Mouse (Mus musculus) heart, embryonic 15.5 days (tissue): ENCODE results near the gene Il5ra. TPM values are rescaled to one million over a fixed set of nuclear protein-coding genes. Genes with fewer than 3 reads are reported as not detected.

Source experiments
- ATAC-seq: fragments of 200-750 bp; cut with Nextera tagmentation; replicated peaks from 2 replicates; pipeline ENCODE4 v1.8.0; 2017; ENCODE audit warnings: low read depth, moderate TSS enrichment; ENCODE audit not compliant: insufficient number of reproducible peaks, insufficient read depth, low FRiP score
- H3K27ac ChIP-seq: fragments of 300-500 bp; sonication (generic); 2 replicates; pipeline ENCODE4 v1.5.1; 2015; ENCODE audit warnings: mild to moderate bottlenecking, inconsistent platforms
- H3K27me3 ChIP-seq: fragments of 300-500 bp; sonication (generic); 2 replicates; pipeline ENCODE4 v1.6.1; 2015; ENCODE audit warnings: inconsistent platforms
- H3K36me3 ChIP-seq: fragments of 300-500 bp; sonication (generic); 2 replicates; pipeline ENCODE4 v1.6.1; 2015; ENCODE audit warnings: mild to moderate bottlenecking, inconsistent platforms
- H3K4me1 ChIP-seq: fragments of 300-500 bp; sonication (generic); replicated peaks from 2 replicates; pipeline ENCODE4 v1.6.1; 2015; ENCODE audit warnings: inconsistent platforms
- H3K4me2 ChIP-seq: fragments of 300-500 bp; sonication (generic); 2 replicates; pipeline ENCODE4 v1.6.1; 2015; ENCODE audit warnings: inconsistent platforms, mild to moderate bottlenecking, moderate library complexity
- H3K4me3 ChIP-seq: fragments of 300-500 bp; sonication (generic); 2 replicates; pipeline ENCODE4 v1.5.1; 2015; ENCODE audit warnings: mild to moderate bottlenecking, inconsistent platforms
- H3K9ac ChIP-seq: fragments of 300-500 bp; sonication (generic); 2 replicates; pipeline ENCODE4 v1.6.1; 2015; ENCODE audit warnings: mild to moderate bottlenecking, inconsistent platforms
- H3K9me3 ChIP-seq: fragments of 300-500 bp; sonication (generic); replicated peaks from 2 replicates; pipeline ENCODE4 v1.6.1; 2016; ENCODE audit warnings: inconsistent platforms
- WGBS: fragments of 180-500 bp; shearing (Covaris S2); methylation state at CpG from one replicate; pipeline ENCODE4 v1.1.7; 2015; ENCODE audit warnings: mixed read lengths; 5-methylcytosine and 5-hydroxymethylcytosine counted together
- polyA plus RNA-seq: library from polyadenylated mRNA; unstranded; fragments of >200 nt; fragmentation: Nextera tagmentation; extraction: Ambion mirVana; gene quantifications from 2 replicates; pipeline ENCODE4 v1.2.1, GENCODE M21; 2015

Il5ra gene
- polyA plus RNA-seq, 1 experiment from 2014 or later: not detected

GRCm38 (mm10) chr6:106765892-106766291 is 17.1 kb upstream of the Il5ra start:
- H3K27me3 ChIP-seq: no peaks in the 10 kb centered on the region
- H3K9ac ChIP-seq: no peak overlapping the region
- ATAC-seq: no peak
- 78% methylated on average over 1 of the region's 1 CpGs for WGBS
- no peaks in the 10 kb centered on the region for H3K36me3 ChIP-seq
- no peak overlapping the region for H3K27ac ChIP-seq
- H3K4me2 ChIP-seq: no peak overlapping the region
- H3K9me3 ChIP-seq: no peaks in the 10 kb centered on the region
- peaks cover 11% of the 10 kb centered on the region for H3K4me1 ChIP-seq
- no peak overlapping the region for H3K4me3 ChIP-seq

GRCm38 (mm10) chr6:106761486-106761885 is 12.6 kb upstream of the Il5ra start:
- Histone ChIP-seq H3K9me3 (no peaks in the 10 kb centered on the region), H3K27me3 (no peaks in the 10 kb centered on the region)
- WGBS: 69% methylated on average over 1 of the region's 1 CpGs

DNA sequence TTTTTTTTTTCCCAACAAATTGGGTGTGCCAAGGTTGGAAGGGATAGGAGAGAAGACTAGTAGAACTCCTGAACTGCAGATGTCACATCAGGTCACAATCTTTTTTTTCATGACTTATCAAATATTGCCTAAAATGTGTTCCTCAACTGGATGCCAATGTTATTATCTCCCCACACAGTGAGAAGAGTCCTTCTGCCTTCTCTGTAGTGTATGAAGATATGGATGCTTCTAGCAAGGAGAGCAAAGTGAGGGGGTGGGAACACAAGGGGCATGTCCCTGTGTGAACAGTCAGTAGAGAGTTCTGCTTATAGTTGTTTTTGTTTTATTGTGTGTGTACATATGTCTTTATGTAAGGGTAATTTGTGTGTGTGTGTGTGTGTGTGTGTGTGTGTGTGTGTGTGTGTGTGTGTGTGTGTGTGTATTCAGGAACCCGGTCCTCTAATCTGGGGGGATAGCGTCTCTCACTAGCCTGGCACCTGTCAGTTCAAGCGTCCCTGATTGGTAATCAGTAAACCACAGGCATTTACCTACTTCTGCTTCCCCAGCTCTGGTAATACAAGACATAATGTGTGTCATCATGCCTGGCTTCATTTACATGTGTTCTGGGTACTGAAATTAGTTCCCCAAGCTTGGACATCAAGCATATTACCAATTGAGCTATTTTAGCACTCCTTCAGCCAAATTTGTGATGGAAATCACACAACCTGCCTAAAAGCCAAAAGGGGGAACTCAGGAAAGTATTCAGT is 11.8 kb upstream of the Il5ra start:
- ATAC-seq: no peak
- Histone ChIP-seq H3K9ac (no peak overlapping the region), H3K9me3 (no peaks in the 10 kb centered on the region), H3K36me3 (no peaks in the 10 kb centered on the region), H3K27me3 (no peaks in the 10 kb centered on the region), H3K4me1 (no peaks in the 10 kb centered on the region), H3K4me2 (no peak overlapping the region), H3K4me3 (no peak overlapping the region), H3K27ac (no peak overlapping the region)
- 64% methylated on average over 3 of the region's 3 CpGs for WGBS

More at GRCm38 (mm10) chr6:106761486-106761885, 12.6 kb upstream of the Il5ra start:
- no peak for ATAC-seq
- Histone ChIP-seq H3K4me3 (no peak overlapping the region), H3K4me1 (no peaks in the 10 kb centered on the region), H3K36me3 (no peaks in the 10 kb centered on the region), H3K4me2 (no peak overlapping the region), H3K9ac (no peak overlapping the region), H3K27ac (no peak overlapping the region)

DNA sequence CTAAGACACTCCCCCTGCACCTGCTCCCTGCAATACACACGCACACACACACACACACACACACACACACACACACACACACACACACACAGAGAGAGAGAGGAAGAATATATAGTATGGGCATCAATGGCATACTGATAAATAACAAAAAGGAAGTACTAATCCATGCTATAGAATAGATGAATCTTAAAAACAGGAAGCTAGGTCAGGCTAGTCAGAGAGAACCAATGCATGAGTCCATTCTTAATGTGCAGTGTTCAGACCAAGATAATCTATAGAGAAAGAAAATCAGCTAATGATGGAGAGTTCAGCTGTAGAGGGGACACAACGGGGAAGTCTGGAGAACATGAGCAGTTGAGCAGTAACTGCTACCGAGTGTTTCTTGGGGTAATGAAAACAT is 9.5 kb upstream of the Il5ra start:
- H3K27ac ChIP-seq: no peak overlapping the region
- no peaks in the 10 kb centered on the region for H3K36me3 ChIP-seq
- H3K9me3 ChIP-seq: no peaks in the 10 kb centered on the region
- H3K4me1 ChIP-seq: no peaks in the 10 kb centered on the region
- WGBS: 77% methylated on average over 3 of the region's 3 CpGs
- no peaks in the 10 kb centered on the region for H3K27me3 ChIP-seq
- ATAC-seq: no peak
- no peak overlapping the region for H3K9ac ChIP-seq
- no peak overlapping the region for H3K4me3 ChIP-seq
- H3K4me2 ChIP-seq: no peak overlapping the region

- Histone ChIP-seq H3K4me2 (no peak overlapping the region), H3K4me3 (no peak overlapping the region), H3K9me3 (no peaks in the 10 kb centered on the region), H3K36me3 (no peaks in the 10 kb centered on the region), H3K27ac (no peak overlapping the region), H3K27me3 (no peaks in the 10 kb centered on the region), H3K4me1 (no peaks in the 10 kb centered on the region), H3K9ac (no peak overlapping the region)
- no peak for ATAC-seq
- 73% methylated on average over 7 of the region's 7 CpGs for WGBS
Measured at GRCm38 (mm10) chr6:106750291-106750690, 1.5 kb upstream of the Il5ra start.

GRCm38 (mm10) chr6:106747804-106748203 is 1.0 kb downstream of the Il5ra start:
- ATAC-seq: no peak
- 73% methylated on average over 3 of the region's 3 CpGs for WGBS
- H3K4me3 ChIP-seq: no peak overlapping the region
- H3K9me3 ChIP-seq: no peaks in the 10 kb centered on the region
- H3K27ac ChIP-seq: no peak overlapping the region
- H3K36me3 ChIP-seq: no peaks in the 10 kb centered on the region
- no peak overlapping the region for H3K4me2 ChIP-seq
- no peaks in the 10 kb centered on the region for H3K27me3 ChIP-seq
- no peaks in the 10 kb centered on the region for H3K4me1 ChIP-seq
- no peak overlapping the region for H3K9ac ChIP-seq

GRCm38 (mm10) chr6:106747251-106747650 is 1.6 kb downstream of the Il5ra start:
- no peak overlapping the region for H3K4me3 ChIP-seq
- H3K9ac ChIP-seq: no peak overlapping the region
- no peaks in the 10 kb centered on the region for H3K27me3 ChIP-seq
- no peak overlapping the region for H3K4me2 ChIP-seq
- no peak overlapping the region for H3K27ac ChIP-seq
- H3K4me1 ChIP-seq: no peaks in the 10 kb centered on the region
- H3K36me3 ChIP-seq: no peaks in the 10 kb centered on the region
- no peaks in the 10 kb centered on the region for H3K9me3 ChIP-seq
- 83% methylated on average over 5 of the region's 5 CpGs for WGBS
- no peak for ATAC-seq

GRCm38 (mm10) chr6:106745673-106746394 is 3.0 kb downstream of the Il5ra start:
- ATAC-seq: no peak
- no peaks in the 10 kb centered on the region for H3K4me1 ChIP-seq
- no peaks in the 10 kb centered on the region for H3K9me3 ChIP-seq
- H3K27me3 ChIP-seq: no peaks in the 10 kb centered on the region
- H3K36me3 ChIP-seq: no peaks in the 10 kb centered on the region
- no peak overlapping the region for H3K27ac ChIP-seq
- WGBS: 67% methylated on average over 7 of the region's 7 CpGs
- H3K4me2 ChIP-seq: no peak overlapping the region
- H3K9ac ChIP-seq: no peak overlapping the region
- H3K4me3 ChIP-seq: no peak overlapping the region

- 73% methylated on average over 7 of the region's 7 CpGs for WGBS
- no peak for ATAC-seq
- no peaks in the 10 kb centered on the region for H3K4me1 ChIP-seq
- no peak overlapping the region for H3K27ac ChIP-seq
- no peaks in the 10 kb centered on the region for H3K36me3 ChIP-seq
- no peak overlapping the region for H3K4me2 ChIP-seq
- no peaks in the 10 kb centered on the region for H3K9me3 ChIP-seq
- no peak overlapping the region for H3K4me3 ChIP-seq
- no peaks in the 10 kb centered on the region for H3K27me3 ChIP-seq
- H3K9ac ChIP-seq: no peak overlapping the region
Measured at GRCm38 (mm10) chr6:106743556-106744233, 5.1 kb downstream of the Il5ra start.

GRCm38 (mm10) chr6:106740244-106740825 is 8.5 kb downstream of the Il5ra start:
- no peaks in the 10 kb centered on the region for H3K4me1 ChIP-seq
- H3K4me3 ChIP-seq: no peak overlapping the region
- H3K27me3 ChIP-seq: no peaks in the 10 kb centered on the region
- H3K4me2 ChIP-seq: no peak overlapping the region
- WGBS: 79% methylated on average over 1 of the region's 1 CpGs
- H3K9ac ChIP-seq: no peak overlapping the region
- no peaks in the 10 kb centered on the region for H3K36me3 ChIP-seq
- H3K9me3 ChIP-seq: no peaks in the 10 kb centered on the region
- no peak overlapping the region for H3K27ac ChIP-seq
- no peak for ATAC-seq

GRCm38 (mm10) chr6:106738229-106738628 is 10.6 kb downstream of the Il5ra start:
- H3K4me2 ChIP-seq: no peak overlapping the region
- H3K4me1 ChIP-seq: no peaks in the 10 kb centered on the region
- ATAC-seq: no peak
- H3K27me3 ChIP-seq: no peaks in the 10 kb centered on the region
- no peaks in the 10 kb centered on the region for H3K9me3 ChIP-seq
- H3K4me3 ChIP-seq: no peak overlapping the region
- WGBS: 64% methylated on average over 3 of the region's 3 CpGs
- no peaks in the 10 kb centered on the region for H3K36me3 ChIP-seq
- H3K9ac ChIP-seq: no peak overlapping the region
- no peak overlapping the region for H3K27ac ChIP-seq
